Mouse (Mus musculus): ENCODE data around the gene Timm23.

GRCm38 (mm10) chr14:32175310-32175709, 26.4 kb downstream of the Timm23 start:
- TF ChIP-seq POLR2A (IDR thresholded peaks at IDR 0.05; ENCODE audit: borderline replicate concordance, extremely low read depth, low read depth, low read length) (no peak), CTCF (IDR thresholded peaks at IDR 0.05; ENCODE audit: insufficient read depth, low read length) (no peak)
